Mouse (Mus musculus) heart, embryonic 13.5 days (tissue): ENCODE data around the gene Gm17655. TPM values are rescaled to one million over a fixed set of nuclear protein-coding genes. Genes with fewer than 3 reads are reported as not detected.
"Not testable (repeated sequence)": the region's sequence is repeated elsewhere in the genome, so short reads cannot be mapped to it uniquely, and the experiment has no call there.

Source experiments
- ATAC-seq: fragments of 200-750 bp; cut with Nextera tagmentation; 2 replicates; pipeline ENCODE4 v1.8.0; 2017; ENCODE audit warnings: moderate TSS enrichment; ENCODE audit not compliant: insufficient number of reproducible peaks, low FRiP score, low TSS enrichment; ENCODE audit errors: extremely low read depth
- H3K27ac ChIP-seq: fragments of 300-500 bp; sonication (generic); replicated peaks from 2 replicates; pipeline ENCODE4 v1.5.1; 2015; ENCODE audit warnings: moderate library complexity, mild to moderate bottlenecking, inconsistent platforms
- H3K27me3 ChIP-seq: fragments of 300-500 bp; sonication (generic); replicated peaks from 2 replicates; pipeline ENCODE4 v1.6.1; 2015; ENCODE audit warnings: mild to moderate bottlenecking, inconsistent platforms
- H3K36me3 ChIP-seq: fragments of 300-500 bp; sonication (generic); 2 replicates; pipeline ENCODE4 v1.6.1; 2015; ENCODE audit warnings: mild to moderate bottlenecking, inconsistent platforms
- H3K4me1 ChIP-seq: fragments of 300-500 bp; sonication (generic); 2 replicates; pipeline ENCODE4 v1.6.1; 2015; ENCODE audit warnings: inconsistent platforms
- H3K4me2 ChIP-seq: fragments of 300-500 bp; sonication (generic); 2 replicates; pipeline ENCODE4 v1.6.1; 2015; ENCODE audit warnings: inconsistent platforms, mild to moderate bottlenecking, moderate library complexity
- H3K4me3 ChIP-seq: fragments of 300-500 bp; sonication (generic); 2 replicates; pipeline ENCODE4 v1.5.1; 2015; ENCODE audit warnings: moderate library complexity, mild to moderate bottlenecking, inconsistent platforms
- H3K9ac ChIP-seq: fragments of 300-500 bp; sonication (generic); 2 replicates; pipeline ENCODE4 v1.6.1; 2015; ENCODE audit warnings: inconsistent platforms, mild to moderate bottlenecking, moderate library complexity
- H3K9me3 ChIP-seq: fragments of 300-500 bp; sonication (generic); 2 replicates; pipeline ENCODE4 v1.6.1; 2016; ENCODE audit warnings: inconsistent platforms
- WGBS: fragments of 180-500 bp; shearing (Covaris S2); methylation state at CpG from one replicate; pipeline ENCODE4 v1.1.7; 2015; ENCODE audit warnings: mixed read lengths; 5-methylcytosine and 5-hydroxymethylcytosine counted together
- polyA plus RNA-seq: library from polyadenylated mRNA; unstranded; fragments of >200 nt; fragmentation: Nextera tagmentation; extraction: Ambion mirVana; gene quantifications from 2 replicates; pipeline ENCODE4 v1.2.1, GENCODE M21; 2015

The Gm17655 gene
- polyA plus RNA-seq, 1 experiment from 2014 or later: 3.4 TPM

DNA sequence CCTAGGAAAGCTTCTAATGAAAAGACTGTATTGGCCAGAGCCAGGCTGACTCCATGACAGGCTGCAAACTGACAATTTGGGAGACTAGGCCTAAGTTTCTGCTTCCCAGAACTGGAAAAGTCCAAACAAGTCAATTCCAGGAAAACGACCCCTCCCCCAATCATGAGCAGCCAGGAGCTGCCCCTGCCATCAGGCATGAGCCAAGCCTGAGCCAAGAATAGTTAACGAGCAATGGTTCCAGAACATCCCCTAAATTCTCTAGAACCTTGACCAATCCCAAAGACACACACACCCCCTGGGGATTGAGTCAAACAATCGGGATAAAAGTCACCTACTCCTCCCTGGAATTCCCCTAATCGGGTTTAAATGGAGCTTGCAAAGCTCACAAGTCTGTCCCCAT, 10.6 kb upstream of the Gm17655 start:
- ATAC-seq: no peak
- H3K9ac ChIP-seq: no peak overlapping the region
- WGBS: 67% methylated on average over 4 of the region's 4 CpGs
- H3K9me3 ChIP-seq: peaks cover 35% of the 10 kb centered on the region
- H3K27ac ChIP-seq: no peak overlapping the region
- no peak overlapping the region for H3K4me2 ChIP-seq
- no peaks in the 10 kb centered on the region for H3K4me1 ChIP-seq
- H3K36me3 ChIP-seq: peaks cover 8% of the 10 kb centered on the region; the same call in 1 of the 2 replicates
- H3K4me3 ChIP-seq: no peak overlapping the region
- H3K27me3 ChIP-seq: no peaks in the 10 kb centered on the region

GRCm38 (mm10) chr5:110057637-110058408, 14.5 kb downstream of the Gm17655 start:
- Histone ChIP-seq H3K36me3 (no peaks in the 10 kb centered on the region), H3K27me3 (no peaks in the 10 kb centered on the region), H3K4me1 (peaks cover 4% of the 10 kb centered on the region; the same call in 1 of the 2 replicates), H3K27ac (peak overlapping the region; percentile 66), H3K4me2 (peak overlapping the region; percentile 70), H3K9me3 (peaks cover 6% of the 10 kb centered on the region), H3K9ac (peak overlapping the region; percentile 82), H3K4me3 (peak overlapping the region; percentile 65)
- 3% methylated on average over 19 of the region's 19 CpGs for WGBS
- ATAC-seq: peak; percentile 94

- WGBS: 33% methylated on average over 8 of the region's 8 CpGs
- H3K4me2 ChIP-seq: peak overlapping the region; percentile 68
- H3K4me1 ChIP-seq, H3K36me3 ChIP-seq, H3K27me3 ChIP-seq, ATAC-seq: not testable (repeated sequence)
- H3K27ac ChIP-seq: peak overlapping the region; percentile 70
- peaks cover 14% of the 10 kb centered on the region for H3K9me3 ChIP-seq
- peak overlapping the region; percentile 40 for H3K4me3 ChIP-seq
- H3K9ac ChIP-seq: peak overlapping the region; percentile 74
These were observed 48.5 kb downstream of the Gm17655 start for GRCm38 (mm10) chr5:110023694-110024427.

- H3K36me3 ChIP-seq: no peaks in the 10 kb centered on the region
- peaks cover 20% of the 10 kb centered on the region for H3K9me3 ChIP-seq
- 22% methylated on average over 9 of the region's 9 CpGs for WGBS
- H3K27ac ChIP-seq: peak overlapping the region; percentile 70
- peak overlapping the region; percentile 68 for H3K4me2 ChIP-seq
- H3K9ac ChIP-seq: peak overlapping the region; percentile 74
- no peak for ATAC-seq
- peak overlapping the region; percentile 40 for H3K4me3 ChIP-seq
- 0 out of 2 replicates have a peak, but pooled peaks cover 3% of the 10 kb centered on the region for H3K4me1 ChIP-seq
- no peaks in the 10 kb centered on the region for H3K27me3 ChIP-seq
These were observed 49.0 kb downstream of the Gm17655 start for GRCm38 (mm10) chr5:110023273-110023672.

DNA sequence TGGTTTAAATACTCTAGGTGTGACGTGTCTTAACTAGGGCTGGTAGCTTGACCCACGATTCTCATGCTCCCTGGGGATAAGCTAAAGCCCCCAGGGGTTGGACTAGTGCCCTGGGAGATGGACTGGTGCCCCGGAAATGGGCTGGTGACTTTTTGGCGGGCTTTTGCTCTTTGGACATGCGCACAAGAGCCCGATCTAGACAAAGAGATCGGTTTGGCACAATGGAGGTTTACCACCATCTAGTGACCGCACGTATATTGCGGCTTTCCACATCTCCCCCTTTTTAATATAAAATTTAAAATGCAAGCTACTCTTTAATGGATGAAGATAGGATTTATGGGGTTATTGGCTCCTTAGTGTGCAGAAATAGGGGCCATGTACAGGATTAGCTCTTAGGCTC, 56.5 kb downstream of the Gm17655 start:
- H3K27me3 ChIP-seq, H3K4me1 ChIP-seq, H3K4me3 ChIP-seq, H3K36me3 ChIP-seq, H3K27ac ChIP-seq, H3K4me2 ChIP-seq, ATAC-seq, H3K9ac ChIP-seq: not testable (repeated sequence)
- 77% methylated on average over 10 of the region's 10 CpGs for WGBS
- H3K9me3 ChIP-seq: peaks cover 37% of the 10 kb centered on the region

Other genes starting within 250 kb of the Gm17655 start
- gene Gm15446, start 149.1 kb downstream of the Gm17655 start, polyA plus RNA-seq: 0.42 and 0.51 TPM in 2 replicates
- 9.7 and 11.9 TPM in 2 replicates for gene Zfp932, start 76.0 kb downstream of the Gm17655 start, polyA plus RNA-seq
- 0.47 and 0.82 TPM in 2 replicates for gene Gm35315, start 21.9 kb upstream of the Gm17655 start, polyA plus RNA-seq
- gene Plcxd1, start 27.5 kb upstream of the Gm17655 start, polyA plus RNA-seq: 0.94 and 1.1 TPM in 2 replicates
- gene Gtpbp6, start 35.7 kb upstream of the Gm17655 start, polyA plus RNA-seq: 21.1 and 23.1 TPM in 2 replicates
- 2.4 and 3.3 TPM in 2 replicates for gene Zfp605, start 37.6 kb upstream of the Gm17655 start, polyA plus RNA-seq
- gene Chfr, start 63.3 kb upstream of the Gm17655 start, polyA plus RNA-seq: 25.8 and 29.9 TPM in 2 replicates
- gene Golga3, start 104.2 kb upstream of the Gm17655 start, polyA plus RNA-seq: 15.1 and 15.6 TPM in 2 replicates
- gene Ankle2, start 158.5 kb upstream of the Gm17655 start, polyA plus RNA-seq: 16.1 and 16.3 TPM in 2 replicates
- gene Pgam5, start 197.4 kb upstream of the Gm17655 start, polyA plus RNA-seq: 47.4 and 56.3 TPM in 2 replicates
- 16.0 and 19.1 TPM in 2 replicates for gene Pxmp2, start 213.7 kb upstream of the Gm17655 start, polyA plus RNA-seq
- gene Pole, start 213.8 kb upstream of the Gm17655 start, polyA plus RNA-seq: 16.2 and 17.7 TPM in 2 replicates